Mouse (Mus musculus) hindbrain, embryonic 15.5 days (tissue): ENCODE results near the gene Syce2. TPM values are rescaled to one million over a fixed set of nuclear protein-coding genes. Genes with fewer than 3 reads are reported as not detected.
A peak's percentile ranks its signal among the peaks of the same experiment; 100 is the strongest.
"Not testable (repeated sequence)": the region's sequence is repeated elsewhere in the genome, so short reads cannot be mapped to it uniquely, and the experiment has no call there.

Experiments
- ATAC-seq: fragments of 200-750 bp; cut with Nextera tagmentation; 2 replicates; pipeline ENCODE4 v1.8.0; 2017; ENCODE audit warnings: low read depth, moderate number of reproducible peaks, moderate TSS enrichment; ENCODE audit not compliant: low FRiP score
- H3K27ac ChIP-seq: fragments of 300-500 bp; sonication (generic); replicated peaks from 2 replicates; pipeline ENCODE4 v1.5.1; 2015; ENCODE audit warnings: mild to moderate bottlenecking, inconsistent platforms
- H3K27me3 ChIP-seq: fragments of 300-500 bp; sonication (generic); 2 replicates; pipeline ENCODE4 v1.6.1; 2015; ENCODE audit warnings: control low read depth, inconsistent platforms
- H3K36me3 ChIP-seq: fragments of 300-500 bp; sonication (generic); 2 replicates; pipeline ENCODE4 v1.6.1; 2015; ENCODE audit warnings: control low read depth, inconsistent platforms
- H3K4me1 ChIP-seq: fragments of 300-500 bp; sonication (generic); replicated peaks from 2 replicates; pipeline ENCODE4 v1.6.1; 2015; ENCODE audit warnings: control low read depth, inconsistent platforms
- H3K4me2 ChIP-seq: fragments of 300-500 bp; sonication (generic); 2 replicates; pipeline ENCODE4 v1.6.1; 2015; ENCODE audit warnings: moderate library complexity, mild to moderate bottlenecking, inconsistent platforms
- H3K4me3 ChIP-seq: fragments of 300-500 bp; sonication (generic); 2 replicates; pipeline ENCODE4 v1.5.1; 2015; ENCODE audit warnings: mild to moderate bottlenecking, inconsistent platforms
- H3K9ac ChIP-seq: fragments of 300-500 bp; sonication (generic); 2 replicates; pipeline ENCODE4 v1.6.1; 2015; ENCODE audit warnings: inconsistent platforms
- H3K9me3 ChIP-seq: fragments of 300-500 bp; sonication (generic); 2 replicates; pipeline ENCODE4 v1.6.1; 2016; ENCODE audit warnings: control low read depth, inconsistent platforms
- WGBS: fragments of 180-500 bp; shearing (Covaris S2); methylation state at CpG from one replicate; pipeline ENCODE4 v1.1.7; 2015; 5-methylcytosine and 5-hydroxymethylcytosine counted together
- polyA plus RNA-seq: library from polyadenylated mRNA; unstranded; fragments of >200 nt; fragmentation: Nextera tagmentation; extraction: Ambion mirVana; gene quantifications from 2 replicates; pipeline ENCODE4 v1.2.1, GENCODE M21; 2015

Syce2 gene
- polyA plus RNA-seq, 1 experiment from 2014 or later: 37.3 TPM

DNA sequence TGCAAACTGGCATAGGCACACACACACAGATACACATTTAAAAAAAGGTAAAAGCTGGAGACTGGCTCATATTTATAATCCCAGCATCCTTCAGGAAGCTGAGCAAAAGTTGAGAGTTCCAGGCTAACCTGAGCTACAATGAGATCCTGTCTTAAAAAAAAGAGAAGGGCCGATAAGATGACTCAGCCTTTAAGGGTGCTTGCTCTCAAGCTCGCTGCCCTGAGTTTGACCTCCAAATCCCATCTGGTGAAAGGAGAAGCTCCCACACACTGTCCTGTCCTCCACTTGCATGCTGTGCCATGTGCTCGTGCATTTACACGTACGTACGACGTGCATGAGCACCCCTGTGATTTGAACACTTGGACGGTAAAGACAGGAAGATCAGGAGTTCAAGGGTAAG, 35.6 kb downstream of the Syce2 start:
- 82% methylated on average over 8 of the region's 8 CpGs for whole genome bisulfite sequencing
- H3K27ac ChIP-seq: no peak overlapping the region
- H3K4me3 ChIP-seq: no peak overlapping the region
- H3K9ac ChIP-seq: no peak overlapping the region
- 0 out of 2 replicates have a peak, but pooled peaks cover 11% of the 10 kb centered on the region for H3K27me3 ChIP-seq
- no peak for ATAC-seq
- H3K4me2 ChIP-seq: no peak overlapping the region
- no peaks in the 10 kb centered on the region for H3K9me3 ChIP-seq
- peaks cover 19% of the 10 kb centered on the region for H3K4me1 ChIP-seq
- peaks cover 24% of the 10 kb centered on the region for H3K36me3 ChIP-seq

DNA sequence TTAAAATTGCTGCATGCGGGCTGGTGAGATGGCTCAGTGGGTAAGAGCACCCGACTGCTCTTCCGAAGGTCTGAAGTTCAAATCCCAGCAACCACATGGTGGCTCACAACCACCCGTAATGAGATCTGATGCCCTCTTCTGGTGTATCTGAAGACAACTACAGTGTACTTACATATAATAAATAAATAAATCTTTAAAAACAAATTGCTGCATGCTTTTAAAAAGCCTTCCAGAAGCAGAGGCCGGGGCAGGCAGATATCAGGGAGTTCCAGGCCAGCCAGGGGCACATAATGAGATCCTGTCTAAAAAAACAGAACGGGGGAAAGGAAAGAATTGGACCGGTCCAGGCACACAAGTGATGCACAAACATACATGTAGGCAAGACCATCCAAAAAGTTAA, 36.1 kb downstream of the Syce2 start:
- not testable (repeated sequence) for ATAC-seq, H3K9me3 ChIP-seq, H3K9ac ChIP-seq, H3K27ac ChIP-seq
- Histone ChIP-seq H3K4me3 (peak overlapping the region; percentile 35), H3K4me2 (peak overlapping the region; percentile 62), H3K4me1 (peaks cover 17% of the 10 kb centered on the region), H3K36me3 (peaks cover 28% of the 10 kb centered on the region), H3K27me3 (0 out of 2 replicates have a peak, but pooled peaks cover 11% of the 10 kb centered on the region)
- 33% methylated on average over 7 of the region's 7 CpGs for WGBS

DNA sequence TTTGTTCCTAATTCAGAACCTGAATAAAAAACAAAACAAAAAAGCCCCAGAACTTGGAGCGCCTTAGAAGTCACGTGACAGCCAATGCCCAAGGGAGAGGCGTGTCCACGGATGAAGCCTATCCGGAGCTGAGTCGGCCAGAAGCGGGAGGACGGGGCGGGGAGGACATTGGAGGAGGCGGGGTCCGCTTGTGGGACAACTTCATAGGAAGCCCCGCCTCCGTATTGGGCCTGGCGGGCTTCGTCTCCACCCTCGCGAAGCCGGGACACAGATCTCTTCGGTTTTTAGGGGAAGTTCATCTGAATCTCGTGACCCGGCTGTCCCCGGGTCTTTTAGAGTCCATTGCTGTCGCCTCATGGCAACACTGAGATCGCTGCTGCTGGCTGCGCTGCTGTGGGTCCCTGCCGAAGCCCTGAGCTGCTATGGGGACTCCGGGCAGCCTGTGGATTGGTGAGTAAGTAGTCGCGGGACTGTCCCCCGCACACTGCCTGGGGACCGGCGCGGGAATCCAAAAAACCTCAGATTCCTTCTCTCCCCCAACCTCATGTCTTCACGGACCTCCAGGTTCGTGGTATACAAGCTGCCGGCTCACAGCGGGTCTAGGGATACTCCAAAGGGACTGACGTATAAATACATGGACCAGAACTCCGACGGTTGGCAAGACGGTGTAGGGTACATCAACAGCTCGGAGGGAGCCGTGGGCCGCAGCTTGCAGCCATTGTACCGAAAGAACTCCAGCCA, 36.7 kb downstream of the Syce2 start, which contains the start of gene Dnase2a:
TSS of gene Dnase2a (plus strand) at position 140 of the 741 bp plus-strand sequence.
- H3K27me3 ChIP-seq: 0 out of 2 replicates have a peak, but pooled peaks cover 11% of the 10 kb centered on the region
- peak within 1 kb of the TSS; percentile 62 for H3K4me2 ChIP-seq
- no peak within 1 kb of the TSS for H3K27ac ChIP-seq
- no peaks in the 10 kb centered on the region for H3K9me3 ChIP-seq
- H3K9ac ChIP-seq: peak within 1 kb of the TSS; percentile 39
- peaks cover 31% of the 10 kb centered on the region for H3K36me3 ChIP-seq
- peak within 1 kb of the TSS; percentile 35 for H3K4me3 ChIP-seq
- peak; percentile 80 for ATAC-seq
- 2% methylated on average over 45 of the region's 45 CpGs for WGBS
- peaks cover 13% of the 10 kb centered on the region for H3K4me1 ChIP-seq

DNA sequence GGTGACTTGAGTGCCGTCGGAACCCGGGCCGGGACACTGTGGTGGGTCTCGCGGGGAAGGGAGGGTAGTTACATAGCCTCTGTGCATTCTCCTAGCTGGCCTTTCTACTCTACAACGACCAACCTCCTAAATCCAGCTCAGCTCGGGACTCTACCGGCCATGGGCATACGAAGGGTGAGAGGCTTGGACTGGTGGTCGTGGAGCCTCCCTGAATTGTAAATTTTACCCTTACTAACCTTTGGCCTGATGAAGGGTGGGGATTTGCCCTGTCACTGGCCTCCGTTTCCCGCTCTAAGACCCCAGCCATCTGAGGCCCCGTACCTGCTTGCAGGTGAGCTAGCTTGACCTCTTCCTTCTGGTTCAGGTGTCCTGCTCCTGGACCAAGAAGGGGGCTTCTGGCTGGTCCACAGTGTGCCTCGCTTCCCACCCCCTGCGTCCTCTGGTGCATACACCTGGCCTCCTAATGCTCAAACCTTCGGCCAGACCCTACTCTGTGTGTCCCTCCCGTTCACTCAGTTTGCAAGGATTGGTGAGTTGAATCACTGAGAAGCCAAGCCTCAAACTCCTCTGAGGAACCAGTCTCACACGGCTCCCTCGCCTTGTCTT, 37.4 kb downstream of the Syce2 start:
- Histone ChIP-seq H3K4me2 (peak overlapping the region; percentile 62), H3K9ac (no peak overlapping the region), H3K9me3 (no peaks in the 10 kb centered on the region), H3K4me3 (peak overlapping the region; percentile 35), H3K27me3 (peaks cover 14% of the 10 kb centered on the region; the same call in 1 of the 2 replicates), H3K36me3 (peaks cover 35% of the 10 kb centered on the region), H3K4me1 (peaks cover 13% of the 10 kb centered on the region), H3K27ac (no peak overlapping the region)
- no peak; the same call in 1 of the 2 replicates for ATAC-seq
- WGBS: 47% methylated on average over 20 of the region's 20 CpGs

DNA sequence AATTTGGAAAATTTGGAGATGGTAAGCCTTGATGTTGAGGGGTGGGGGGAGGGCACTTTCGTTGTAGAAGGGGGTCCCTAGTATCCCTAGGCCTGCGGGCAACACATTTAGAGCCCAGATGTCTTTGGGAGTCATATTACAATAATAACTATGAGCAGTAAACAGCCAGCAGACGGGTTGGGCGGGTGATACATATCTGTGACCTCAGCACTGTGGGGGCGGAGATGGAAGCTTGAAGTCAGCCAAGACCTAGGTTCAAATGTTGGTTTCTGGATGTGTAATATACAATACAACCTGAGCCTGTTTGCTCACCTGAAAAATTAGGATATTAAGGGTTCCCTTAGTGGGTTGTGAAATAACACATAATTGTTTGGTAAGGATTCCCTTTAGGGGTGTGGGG, 38.0 kb downstream of the Syce2 start:
- no peak for ATAC-seq
- Histone ChIP-seq H3K4me3 (no peak overlapping the region), H3K4me2 (no peak overlapping the region), H3K9me3 (no peaks in the 10 kb centered on the region), H3K27me3 (peaks cover 12% of the 10 kb centered on the region; the same call in 1 of the 2 replicates), H3K36me3 (peaks cover 41% of the 10 kb centered on the region), H3K27ac (no peak overlapping the region), H3K4me1 (peaks cover 13% of the 10 kb centered on the region), H3K9ac (no peak overlapping the region)
- WGBS: 85% methylated on average over 5 of the region's 5 CpGs

DNA sequence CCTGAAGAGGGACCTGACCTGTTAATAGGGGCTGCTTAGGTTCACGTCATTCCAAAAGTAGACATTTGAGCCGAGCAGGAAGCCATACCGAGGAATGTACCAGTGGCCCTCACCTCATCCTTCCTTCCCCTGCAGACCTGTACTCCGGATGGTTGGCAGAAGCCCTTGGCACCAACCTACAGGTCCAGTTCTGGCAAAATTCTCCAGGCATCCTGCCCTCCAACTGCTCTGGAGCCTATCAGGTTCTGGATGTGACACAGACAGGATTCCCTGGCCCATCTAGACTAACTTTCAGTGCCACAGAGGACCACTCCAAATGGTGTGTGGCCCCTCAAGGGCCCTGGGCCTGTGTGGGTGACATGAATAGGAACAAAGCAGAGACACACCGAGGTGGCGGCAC, 38.6 kb downstream of the Syce2 start:
- no peak for ATAC-seq
- Histone ChIP-seq H3K4me3 (no peak overlapping the region), H3K4me2 (no peak overlapping the region), H3K4me1 (peaks cover 13% of the 10 kb centered on the region), H3K9me3 (no peaks in the 10 kb centered on the region), H3K27ac (no peak overlapping the region), H3K27me3 (peaks cover 16% of the 10 kb centered on the region; the same call in 1 of the 2 replicates), H3K9ac (no peak overlapping the region), H3K36me3 (peaks cover 47% of the 10 kb centered on the region)
- WGBS: 93% methylated on average over 6 of the region's 6 CpGs

DNA sequence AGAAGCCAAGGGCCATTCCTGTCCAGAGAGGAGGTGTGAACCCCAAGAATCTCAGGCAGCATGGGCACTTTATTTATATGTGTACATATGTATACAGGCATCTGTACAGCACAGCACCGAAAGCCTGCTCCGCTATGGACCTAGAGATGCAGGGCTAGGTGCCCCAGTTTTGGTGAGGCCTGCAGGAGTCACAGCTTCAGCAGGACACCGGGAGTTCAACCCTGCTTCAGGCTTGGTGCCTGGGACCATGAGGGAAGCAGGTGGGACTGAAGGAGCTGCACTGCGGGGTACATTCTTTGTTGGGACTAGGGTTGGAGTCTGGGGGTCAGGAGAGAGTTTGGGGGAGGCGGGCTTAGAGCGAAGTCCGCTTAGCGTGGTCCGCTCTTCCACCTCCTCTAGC, 39.9 kb downstream of the Syce2 start:
- Histone ChIP-seq H3K9ac (no peak overlapping the region), H3K36me3 (peaks cover 60% of the 10 kb centered on the region), H3K27ac (no peak overlapping the region), H3K4me3 (no peak overlapping the region), H3K27me3 (peaks cover 17% of the 10 kb centered on the region; the same call in 1 of the 2 replicates), H3K4me2 (no peak overlapping the region), H3K9me3 (no peaks in the 10 kb centered on the region), H3K4me1 (peaks cover 13% of the 10 kb centered on the region)
- no peak for ATAC-seq
- WGBS: 82% methylated on average over 9 of the region's 9 CpGs

DNA sequence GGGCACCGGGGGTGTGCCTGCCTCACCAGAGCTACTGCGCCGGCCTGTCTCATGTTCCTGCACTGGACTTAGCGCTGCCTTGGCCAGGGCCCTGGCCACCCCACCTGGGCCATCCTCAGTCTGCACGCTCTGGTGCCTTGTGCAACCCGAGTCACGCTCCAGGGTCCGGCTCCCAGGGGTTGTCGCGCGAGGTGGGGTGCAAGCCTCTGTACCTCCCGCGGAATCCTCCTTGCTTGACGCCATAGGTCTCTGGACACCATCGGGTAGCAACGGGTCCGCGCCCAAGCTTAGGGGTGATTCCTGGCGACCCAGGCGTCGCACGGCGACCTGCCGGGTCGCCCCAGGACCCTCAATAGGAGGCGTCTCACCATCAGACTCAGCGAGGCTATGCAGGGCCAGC, 40.5 kb downstream of the Syce2 start:
- no peak overlapping the region for H3K27ac ChIP-seq
- peaks cover 17% of the 10 kb centered on the region; the same call in 1 of the 2 replicates for H3K27me3 ChIP-seq
- 22% methylated on average over 27 of the region's 27 CpGs for WGBS
- peaks cover 13% of the 10 kb centered on the region for H3K4me1 ChIP-seq
- no peak overlapping the region for H3K4me3 ChIP-seq
- H3K36me3 ChIP-seq: peaks cover 66% of the 10 kb centered on the region
- ATAC-seq: 0 out of 2 replicates have a peak, but pooled peaks have one; percentile 16
- peak overlapping the region; percentile 51; the same call in 1 of the 2 replicates for H3K4me2 ChIP-seq
- H3K9me3 ChIP-seq: no peaks in the 10 kb centered on the region
- H3K9ac ChIP-seq: no peak overlapping the region

DNA sequence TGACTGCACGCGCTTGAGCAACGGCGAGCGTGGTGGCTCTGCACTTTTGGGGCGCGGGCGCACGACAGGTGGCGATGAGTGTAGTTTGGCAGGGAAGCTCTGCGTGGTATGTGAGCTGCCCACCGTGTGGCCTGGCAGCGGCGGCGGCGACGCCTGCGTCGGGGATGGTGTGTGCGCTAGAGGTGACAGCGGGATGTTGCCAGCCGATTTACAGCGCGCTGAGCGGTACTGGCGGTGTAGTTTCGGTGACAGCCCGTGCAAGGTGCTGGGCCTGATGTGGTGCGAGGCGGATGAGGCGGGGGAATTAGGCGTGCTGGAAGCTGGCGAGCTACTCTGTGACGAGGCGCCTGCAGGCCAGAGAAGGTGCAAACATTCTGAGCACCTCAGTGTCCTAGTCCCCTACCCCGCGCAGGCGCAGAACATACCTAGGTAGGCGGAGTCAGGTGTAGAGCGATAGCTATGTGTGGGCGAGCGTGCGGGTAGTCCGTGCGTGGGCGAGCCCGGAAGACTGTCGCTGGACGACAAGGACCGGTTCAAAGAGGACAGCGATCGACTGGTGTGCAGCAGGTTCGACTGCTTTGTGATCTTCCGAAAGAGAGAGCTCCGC, 41.1 kb downstream of the Syce2 start:
- no peak for ATAC-seq
- peaks cover 72% of the 10 kb centered on the region for H3K36me3 ChIP-seq

DNA sequence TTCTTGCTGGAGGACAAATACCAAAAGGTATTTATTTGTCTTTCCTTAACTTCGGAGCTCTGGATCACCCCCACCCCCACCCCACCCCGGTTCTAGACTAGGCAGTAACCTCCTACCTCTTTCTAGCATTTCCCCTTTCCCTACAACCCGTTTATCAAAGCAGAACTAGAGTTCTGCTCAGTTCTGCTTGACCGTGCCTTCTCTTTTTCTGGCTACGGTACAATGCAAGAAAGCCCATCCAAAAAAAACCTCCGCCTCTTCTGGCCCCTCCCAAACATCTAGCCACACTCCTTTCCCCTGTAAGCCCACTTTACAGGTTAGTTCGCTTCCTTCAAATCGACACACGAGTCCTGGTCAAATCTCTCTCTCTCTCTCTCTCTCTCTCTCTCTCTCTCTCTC, 41.6 kb downstream of the Syce2 start:
- peaks cover 17% of the 10 kb centered on the region; the same call in 1 of the 2 replicates for H3K27me3 ChIP-seq
- H3K4me2 ChIP-seq: peak overlapping the region; percentile 51
- WGBS: 16% methylated on average over 9 of the region's 9 CpGs
- H3K9ac ChIP-seq: no peak overlapping the region
- H3K36me3 ChIP-seq: peaks cover 77% of the 10 kb centered on the region
- H3K4me3 ChIP-seq: peak overlapping the region; percentile 9
- ATAC-seq: no peak
- H3K27ac ChIP-seq: no peak overlapping the region
- H3K4me1 ChIP-seq: peaks cover 10% of the 10 kb centered on the region
- no peaks in the 10 kb centered on the region for H3K9me3 ChIP-seq

More for the DNA sequence above, 41.1 kb downstream of the Syce2 start:
- WGBS: 6% methylated on average over 55 of the region's 55 CpGs
- H3K4me1 ChIP-seq: peaks cover 13% of the 10 kb centered on the region
- H3K4me2 ChIP-seq: peak overlapping the region; percentile 51
- H3K9me3 ChIP-seq: no peaks in the 10 kb centered on the region
- H3K4me3 ChIP-seq: peak overlapping the region; percentile 9
- no peak overlapping the region for H3K27ac ChIP-seq
- H3K9ac ChIP-seq: peak overlapping the region; percentile 16; the same call in 1 of the 2 replicates
- H3K27me3 ChIP-seq: peaks cover 17% of the 10 kb centered on the region; the same call in 1 of the 2 replicates

DNA sequence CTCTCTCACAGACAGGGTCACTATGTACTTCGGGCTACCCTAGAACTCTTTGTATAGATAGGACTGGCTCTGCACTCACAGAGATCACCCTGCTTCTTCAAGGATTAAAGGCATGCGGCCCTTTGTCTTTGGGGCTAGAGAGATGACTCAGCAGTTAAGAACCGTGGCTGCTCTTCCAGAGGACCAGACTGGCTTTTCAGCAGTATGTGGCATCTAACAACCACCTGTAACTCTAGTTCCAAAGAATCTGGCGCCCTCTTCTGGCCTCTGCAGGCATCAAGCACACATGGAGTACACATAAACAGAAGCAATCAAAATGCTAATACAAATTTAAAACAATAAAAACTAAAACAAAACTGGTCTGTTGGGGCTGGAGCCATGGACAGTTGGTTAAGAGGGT, 42.0 kb downstream of the Syce2 start:
- H3K4me3 ChIP-seq: no peak overlapping the region
- no peak overlapping the region for H3K9ac ChIP-seq
- H3K27me3 ChIP-seq: peaks cover 17% of the 10 kb centered on the region; the same call in 1 of the 2 replicates
- peaks cover 6% of the 10 kb centered on the region for H3K4me1 ChIP-seq
- ATAC-seq: no peak
- H3K4me2 ChIP-seq: no peak overlapping the region
- H3K36me3 ChIP-seq: peaks cover 82% of the 10 kb centered on the region
- 40% methylated on average over 4 of the region's 4 CpGs for WGBS
- no peak overlapping the region for H3K27ac ChIP-seq
- H3K9me3 ChIP-seq: no peaks in the 10 kb centered on the region

DNA sequence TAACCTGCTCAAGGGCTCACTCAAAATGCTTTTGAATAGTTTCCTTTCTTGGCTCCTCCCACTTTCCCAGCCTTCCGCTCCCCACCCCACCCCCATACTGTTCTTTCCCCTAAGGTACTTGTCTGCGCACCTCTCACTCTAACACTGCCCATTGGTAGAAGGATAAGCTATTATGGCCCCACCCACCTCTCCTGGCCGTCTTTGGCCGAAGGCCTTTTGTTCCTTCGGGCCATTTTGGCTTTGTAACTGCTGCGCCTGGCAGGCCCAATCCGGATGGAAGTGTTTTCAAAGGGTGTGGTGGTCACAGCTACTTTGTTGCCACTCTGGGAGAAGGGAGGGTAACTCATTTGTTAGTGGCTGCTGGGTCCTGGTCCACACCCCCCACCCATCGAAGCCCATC, 43.4 kb downstream of the Syce2 start:
- Histone ChIP-seq H3K27me3 (peaks cover 19% of the 10 kb centered on the region; the same call in 1 of the 2 replicates), H3K9me3 (no peaks in the 10 kb centered on the region), H3K4me1 (peaks cover 5% of the 10 kb centered on the region; the same call in 1 of the 2 replicates), H3K36me3 (peaks cover 90% of the 10 kb centered on the region), H3K4me3 (no peak overlapping the region), H3K9ac (no peak overlapping the region), H3K4me2 (no peak overlapping the region), H3K27ac (no peak overlapping the region)
- 91% methylated on average over 8 of the region's 8 CpGs for WGBS
- no peak for ATAC-seq
